Comparison of ENCODE assay signal across 8 mouse cellular contexts in the genomic region with DNA sequence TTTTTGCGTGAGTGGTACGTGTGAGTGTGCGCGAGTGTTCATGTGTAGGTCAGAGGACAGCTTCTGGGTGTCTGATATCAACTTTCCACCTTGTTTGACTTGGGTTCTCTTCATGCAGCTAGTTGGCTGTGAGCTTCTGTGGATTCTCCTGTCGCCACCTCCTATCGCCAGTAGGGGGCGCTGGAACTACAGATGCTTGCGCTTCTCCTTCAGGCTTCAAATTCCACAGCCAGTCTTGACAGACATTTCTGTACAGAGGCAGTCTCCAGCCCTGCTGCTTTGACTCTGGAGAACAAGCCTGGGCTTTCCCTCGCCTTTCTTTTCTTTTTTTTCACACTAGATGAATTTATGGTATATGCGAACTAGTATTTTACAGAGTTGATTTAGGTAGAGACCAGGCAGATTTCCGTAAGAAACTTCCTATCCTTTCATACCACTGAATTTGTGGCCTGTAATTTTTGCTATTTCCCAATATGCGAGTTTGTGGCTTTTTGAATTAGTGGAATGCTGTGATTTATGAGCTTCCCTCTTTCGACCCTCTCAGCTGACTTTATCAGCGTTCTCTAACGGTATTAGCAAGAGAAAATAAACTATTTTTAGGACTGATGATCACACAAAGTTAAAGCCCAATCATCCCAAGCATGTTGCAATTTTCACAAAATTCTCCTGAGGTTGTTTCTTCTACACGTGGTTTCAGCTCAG.
DNase-seq lines count a peak whose midpoint lies in the region; ATAC-seq and TF ChIP-seq lines count a peak whose summit lies in the region.

No protein-coding gene starts in this region.

- no peak overlapping the region for H3K9ac ChIP-seq in intestine, embryonic 14.5 days (ENCODE audit: low read length)
- H3K9ac ChIP-seq in intestine, embryonic 15.5 days, result no peak overlapping the region
- H3K9ac ChIP-seq in forebrain, embryonic 13.5 days, result no peak overlapping the region

- H3K27me3 ChIP-seq in intestine, embryonic 14.5 days (replicated peaks; ENCODE audit: control insufficient read depth, insufficient read depth, low read length), result no peaks in the 10 kb centered on the region
- no peaks in the 10 kb centered on the region for H3K27me3 ChIP-seq in intestine, embryonic 15.5 days (replicated peaks)
- no peaks in the 10 kb centered on the region for H3K27me3 ChIP-seq in forebrain, embryonic 13.5 days
- H3K27me3 ChIP-seq in myocyte (ENCODE audit: control insufficient read depth, insufficient read depth, insufficient read length), result no peaks in the 10 kb centered on the region

- H3K4me2 ChIP-seq in intestine, embryonic 14.5 days (ENCODE audit: low read length), result no peak overlapping the region
- H3K4me2 ChIP-seq in intestine, embryonic 15.5 days (replicated peaks), result no peak overlapping the region
- no peak overlapping the region for H3K4me2 ChIP-seq in forebrain, embryonic 13.5 days
- H3K4me2 ChIP-seq in myocyte (ENCODE audit: low read depth), result peak overlapping the region; percentile 67

- no peaks in the 10 kb centered on the region for H3K79me2 ChIP-seq in myocyte (ENCODE audit: control insufficient read depth, insufficient read depth)

- H3K9me3 ChIP-seq in intestine, embryonic 14.5 days (ENCODE audit: control insufficient read depth, low read length), result no peaks in the 10 kb centered on the region
- no peaks in the 10 kb centered on the region for H3K9me3 ChIP-seq in intestine, embryonic 15.5 days
- H3K9me3 ChIP-seq in forebrain, embryonic 13.5 days (replicated peaks), result no peaks in the 10 kb centered on the region

- no peak overlapping the region for H3ac ChIP-seq in myocyte (ENCODE audit: control insufficient read depth, insufficient read length)

- H3K4me1 ChIP-seq in intestine, embryonic 14.5 days (replicated peaks; ENCODE audit: control insufficient read depth, insufficient read depth, low read length), result no peaks in the 10 kb centered on the region
- H3K4me1 ChIP-seq in intestine, embryonic 15.5 days (replicated peaks), result no peaks in the 10 kb centered on the region
- H3K4me1 ChIP-seq in forebrain, embryonic 13.5 days, result no peaks in the 10 kb centered on the region

- no peaks in the 10 kb centered on the region for H3K36me3 ChIP-seq in intestine, embryonic 14.5 days (ENCODE audit: control insufficient read depth, insufficient read depth, low read length)
- no peaks in the 10 kb centered on the region for H3K36me3 ChIP-seq in intestine, embryonic 15.5 days
- no peaks in the 10 kb centered on the region for H3K36me3 ChIP-seq in forebrain, embryonic 13.5 days (ENCODE audit: poor library complexity, severe bottlenecking)
- H3K36me3 ChIP-seq in myocyte (ENCODE audit: control insufficient read depth, insufficient read depth), result no peaks in the 10 kb centered on the region

- DNase-seq in intestine, embryonic 14.5 days (ENCODE audit: low spot score), result peak; percentile 85
- DNase-seq in c-Kit-positive CD71-negative TER-119-negative erythroid progenitor cells, embryonic 14.5 days (ENCODE audit: low read depth), result peak; percentile 46
- DNase-seq in heart, postnatal 4 days, result peak; percentile 84
- peak; percentile 85 to 92 for DNase-seq in left cerebral cortex, adult 18-20 months (ENCODE audit: low spot score in 2 of 2)
- DNase-seq in telencephalon, adult 2 months (ENCODE audit: low read depth, low spot score), result peak; percentile 53

- no peak for TF ChIP-seq POLR2A in myocyte (IDR thresholded peaks at IDR 0.05; ENCODE audit: insufficient read length, low read depth)

- H3K4me3 ChIP-seq in intestine, embryonic 14.5 days (ENCODE audit: low read depth, low read length), result no peak overlapping the region
- no peak overlapping the region for H3K4me3 ChIP-seq in intestine, embryonic 15.5 days (replicated peaks)
- H3K4me3 ChIP-seq in forebrain, embryonic 13.5 days, result no peak overlapping the region
- no peak overlapping the region for H3K4me3 ChIP-seq in myocyte

- ATAC-seq in intestine, embryonic 14.5 days (replicated peaks; ENCODE audit: low FRiP score, low TSS enrichment, low read depth), result 0 out of 2 replicates have a peak, but pooled peaks have one; percentile 12
- ATAC-seq in intestine, embryonic 15.5 days, result no peak; the same call in 1 of the 2 replicates
- ATAC-seq in forebrain, embryonic 13.5 days, result peak; percentile 53

- H3K27ac ChIP-seq in intestine, embryonic 14.5 days (ENCODE audit: low read depth), result no peak overlapping the region
- H3K27ac ChIP-seq in intestine, embryonic 15.5 days, result no peak overlapping the region
- H3K27ac ChIP-seq in forebrain, embryonic 13.5 days, result no peak overlapping the region

- 25% methylated on average over 16 of the region's 16 CpGs for WGBS in intestine, embryonic 14.5 days
- WGBS in intestine, embryonic 15.5 days, result 27% methylated on average over 16 of the region's 16 CpGs
- 42% methylated on average over 16 of the region's 16 CpGs for WGBS in forebrain, embryonic 13.5 days

TF ChIP-seq in myocyte, 11 proteins besides CTCF, POLR2A, EP300 and RAD21:
- TF ChIP-seq E2F4 (IDR thresholded peaks at IDR 0.05; ENCODE audit: insufficient read depth) (no peak), POLR2AphosphoS2 (IDR thresholded peaks at IDR 0.05; ENCODE audit: insufficient read length, low read depth) (no peak), MYOG (IDR thresholded peaks at IDR 0.05; ENCODE audit: control insufficient read depth in 1 of 3, insufficient read depth in 1 of 3, insufficient read length in 2 of 3, low read depth in 2 of 3) (no peak), TCF12 (IDR thresholded peaks at IDR 0.05; ENCODE audit: insufficient read depth, poor library complexity, severe bottlenecking) (no peak), SRF (IDR thresholded peaks at IDR 0.05; ENCODE audit: control insufficient read depth, insufficient read length, low read depth) (no peak), CEBPB (IDR thresholded peaks at IDR 0.05; ENCODE audit: insufficient read depth, poor library complexity, severe bottlenecking) (peak; percentile 54; the same call in 1 of the 2 replicates), MAX (IDR thresholded peaks at IDR 0.05; ENCODE audit: low read depth) (no peak), USF1 (IDR thresholded peaks at IDR 0.05; ENCODE audit: low read depth) (no peak)
